Mouse (Mus musculus) bone marrow macrophage, adult 2 months (primary cell): ENCODE measurements at regions not wholly inside any gene's neighbourhood (a gene's known extent, or its start where the extent isn't known, plus 50 kb on each side); places are given as distances from the start of the nearest gene placed in this dataset.

Experiments
- CTCF ChIP-seq: IDR thresholded peaks from 2 replicates; pipeline ENCODE4 v1.5.1; 2012; ENCODE audit warnings: low read depth, mild to moderate bottlenecking, low read length, moderate library complexity
- POLR2A ChIP-seq: IDR thresholded peaks from 2 replicates; pipeline ENCODE4 v1.6.1; 2012; ENCODE audit warnings: mild to moderate bottlenecking, low read depth, low read length, borderline replicate concordance

- TF ChIP-seq CTCF = no peak
- TF ChIP-seq POLR2A = no peak
Observed at GRCm38 (mm10) chr19:54259175-54259574, 215.2 kb downstream of the Adra2a start.
